Mouse (Mus musculus) testis, adult 2 months (tissue): ENCODE results near the gene Pilrb1. TPM values are rescaled to one million over a fixed set of nuclear protein-coding genes. Genes with fewer than 3 reads are reported as not detected.
"Not testable (repeated sequence)": the region's sequence is repeated elsewhere in the genome, so short reads cannot be mapped to it uniquely, and the experiment has no call there.

Experiments used
- H3K27ac ChIP-seq: fragments of 200-500 bp; 2 replicates; pipeline ENCODE4 v1.5.1; 2012; ENCODE audit warnings: low read depth, low read length; ENCODE audit not compliant: control insufficient read depth, insufficient read depth
- H3K27me3 ChIP-seq: fragments of 200-500 bp; 2 replicates; pipeline ENCODE4 v1.6.1; 2012; ENCODE audit warnings: mild to moderate bottlenecking, low read length, moderate library complexity; ENCODE audit not compliant: control insufficient read depth, insufficient read depth
- H3K36me3 ChIP-seq: fragments of 200-500 bp; 2 replicates; pipeline ENCODE4 v1.6.1; 2012; ENCODE audit warnings: mild to moderate bottlenecking, low read length; ENCODE audit not compliant: control insufficient read depth, insufficient read depth
- H3K4me1 ChIP-seq: fragments of 200-500 bp; 2 replicates; pipeline ENCODE4 v1.6.1; 2012; ENCODE audit warnings: low read length; ENCODE audit not compliant: control insufficient read depth, insufficient read depth
- H3K4me3 ChIP-seq: fragments of 200-500 bp; 2 replicates; pipeline ENCODE4 v1.5.1; 2012; ENCODE audit warnings: low read depth, mild to moderate bottlenecking, low read length, moderate library complexity, mixed read lengths; ENCODE audit not compliant: control insufficient read depth
- CTCF ChIP-seq: fragments of 200-500 bp; IDR thresholded peaks from 2 replicates; pipeline ENCODE4 v1.5.1; 2012; ENCODE audit warnings: low read depth, mild to moderate bottlenecking, inconsistent platforms, low read length, moderate library complexity; ENCODE audit not compliant: control insufficient read depth, insufficient read depth, insufficient replicate concordance
- POLR2A ChIP-seq: fragments of 200-500 bp; IDR thresholded peaks from 2 replicates; pipeline ENCODE4 v1.6.1; 2012; ENCODE audit warnings: low read depth, mild to moderate bottlenecking, inconsistent platforms, low read length, moderate library complexity; ENCODE audit not compliant: control insufficient read depth
- polyA plus RNA-seq: library from polyadenylated mRNA; depleted of rRNA; stranded (reverse); fragments of >200 nt; gene quantifications from 2 replicates; pipeline ENCODE4 v1.2.3, GENCODE M21; 2012; rRNA removed

Pilrb1 gene
- 0.89 TPM in 1 of 2 replicates, not detected in the other for polyA plus RNA-seq

DNA sequence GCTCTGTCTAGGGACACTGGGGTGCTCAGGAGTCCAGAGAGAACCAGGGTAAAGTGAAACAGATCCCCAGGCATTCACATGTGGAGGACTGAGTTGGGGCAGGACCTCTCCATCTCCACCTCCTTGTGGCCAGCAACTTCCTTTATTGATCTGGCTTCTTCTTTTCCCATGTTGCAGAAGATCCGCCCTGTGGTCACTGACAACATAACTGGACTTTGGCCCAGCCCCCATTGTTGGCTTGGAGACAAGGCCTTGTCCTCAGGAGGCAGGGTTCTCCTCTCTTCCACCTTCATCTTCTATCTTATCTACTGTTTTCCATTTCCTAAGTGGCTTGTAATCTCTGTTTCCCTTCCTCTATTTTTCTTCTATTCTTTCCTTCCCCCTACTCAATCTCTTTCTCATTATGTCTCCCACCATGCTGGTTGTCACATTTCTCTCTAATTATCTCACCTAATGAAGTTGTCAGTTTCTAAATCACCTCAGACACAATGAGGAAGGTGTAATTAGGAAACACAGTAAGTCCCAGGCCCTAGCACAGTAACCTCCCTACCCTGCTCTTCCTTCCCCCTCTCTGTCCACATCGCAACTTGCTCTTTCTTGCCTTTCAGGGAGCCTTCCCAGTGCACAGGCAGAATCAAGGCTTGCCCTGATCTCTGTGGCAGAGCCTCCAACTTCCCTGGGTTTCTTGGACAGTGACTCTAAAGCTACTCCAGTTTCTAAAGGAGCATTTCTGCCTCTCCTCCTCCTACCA lies at the start of gene Pilrb1:
Gene Pilrb1 (minus strand): TSS at position 147 of the 751 bp plus-strand sequence.
- H3K4me1 ChIP-seq, H3K36me3 ChIP-seq, H3K27ac ChIP-seq, H3K4me3 ChIP-seq, H3K27me3 ChIP-seq: not testable (repeated sequence)

DNA sequence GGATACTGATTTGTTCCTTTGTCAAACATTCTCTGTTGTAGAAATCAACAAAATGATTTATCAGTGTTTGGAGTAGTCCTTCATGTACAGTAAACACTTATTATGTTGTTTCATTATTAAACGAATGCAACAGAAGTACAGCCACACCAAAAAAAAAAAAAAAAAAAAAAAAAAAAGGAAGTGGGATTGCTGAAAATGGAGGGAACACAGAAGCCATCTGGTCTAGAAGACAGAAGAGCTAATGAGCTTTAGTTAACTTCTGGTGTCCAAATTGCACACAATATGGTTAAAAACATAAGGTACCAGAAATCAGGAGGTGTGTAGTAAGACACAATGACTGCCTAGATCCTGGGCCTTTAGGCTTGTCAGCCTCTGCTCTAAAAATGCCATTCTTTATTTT lies 39.9 kb upstream of the Pilrb1 start:
- H3K36me3 ChIP-seq, result no peaks in the 10 kb centered on the region
- H3K27me3 ChIP-seq, result no peaks in the 10 kb centered on the region

DNA sequence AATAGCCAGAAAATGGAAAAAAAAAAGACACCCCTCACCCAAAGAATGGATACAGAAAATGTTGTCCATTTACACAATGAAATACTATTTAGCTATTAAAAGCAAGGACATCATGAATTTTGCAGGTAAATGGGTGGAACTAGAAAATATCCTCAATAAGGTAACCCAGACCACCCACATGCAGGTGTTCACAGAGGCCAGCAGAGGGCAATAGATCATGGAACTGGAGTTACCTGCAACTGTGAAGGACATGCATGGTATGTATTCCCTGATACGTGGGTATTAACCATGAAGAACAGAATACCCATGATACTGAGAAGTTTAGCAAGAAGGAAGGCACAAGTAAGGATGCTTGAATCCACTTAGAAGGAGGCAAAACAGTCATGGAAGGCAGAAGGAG lies 35.0 kb upstream of the Pilrb1 start:
- Histone ChIP-seq H3K36me3 (no peaks in the 10 kb centered on the region), H3K27me3 (no peaks in the 10 kb centered on the region), H3K4me1 (no peaks in the 10 kb centered on the region), H3K4me3 (no peak overlapping the region), H3K27ac (no peak overlapping the region)
- TF ChIP-seq CTCF (no peak), POLR2A (no peak)

More for the DNA sequence above, 39.9 kb upstream of the Pilrb1 start:
- Histone ChIP-seq H3K4me3 (no peak overlapping the region), H3K27ac (no peak overlapping the region), H3K4me1 (no peaks in the 10 kb centered on the region)
- TF ChIP-seq POLR2A, result no peak
- no peak for TF ChIP-seq CTCF

DNA sequence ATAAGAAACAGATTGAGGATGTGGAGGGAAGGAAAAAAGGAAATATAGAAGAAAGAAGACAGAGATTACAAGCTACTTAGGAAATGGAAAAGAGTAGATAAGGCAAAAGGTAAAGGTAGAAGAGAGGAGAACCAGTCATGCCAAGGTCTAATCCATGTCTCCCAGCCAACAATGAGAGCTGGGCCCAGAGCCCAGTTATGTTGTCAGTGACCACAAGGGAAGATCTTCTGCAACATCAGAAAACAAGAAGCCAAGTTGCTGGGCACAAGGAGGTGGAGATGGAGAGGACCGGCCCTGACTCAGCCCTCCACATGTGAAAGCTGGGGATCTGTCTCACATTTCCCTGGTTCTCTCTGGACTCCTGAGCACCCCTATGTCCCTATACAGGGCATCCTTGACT lies 29.8 kb upstream of the Pilrb1 start:
- TF ChIP-seq CTCF, result no peak
- no peak for TF ChIP-seq POLR2A

DNA sequence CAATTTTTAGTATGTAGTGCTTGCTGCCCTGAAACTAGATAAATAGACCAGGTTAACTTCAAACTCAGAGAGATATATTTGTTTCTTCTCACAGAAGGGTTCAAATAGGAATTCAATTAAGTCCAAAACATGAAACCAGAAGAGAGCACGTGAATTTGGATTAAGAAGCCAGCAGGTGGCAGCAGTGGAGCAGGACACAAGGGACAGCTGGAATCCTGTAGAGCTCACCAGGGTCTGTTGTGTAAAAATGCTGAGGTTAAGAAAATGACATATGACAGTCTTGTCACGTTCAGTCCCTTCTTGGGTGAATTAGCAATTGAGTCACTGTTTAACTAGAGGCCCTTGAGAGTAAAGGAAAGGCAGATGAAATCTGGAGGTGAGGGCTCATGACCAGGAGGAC lies 28.0 kb upstream of the Pilrb1 start:
- no peak for TF ChIP-seq CTCF
- TF ChIP-seq POLR2A, result no peak
- Histone ChIP-seq H3K27ac (no peak overlapping the region), H3K27me3 (no peaks in the 10 kb centered on the region), H3K36me3 (no peaks in the 10 kb centered on the region), H3K4me1 (no peaks in the 10 kb centered on the region), H3K4me3 (no peak overlapping the region)

More for the DNA sequence above, 29.8 kb upstream of the Pilrb1 start:
- Histone ChIP-seq H3K4me3 (no peak overlapping the region), H3K27ac (no peak overlapping the region), H3K4me1 (no peaks in the 10 kb centered on the region), H3K27me3 (no peaks in the 10 kb centered on the region), H3K36me3 (no peaks in the 10 kb centered on the region)

DNA sequence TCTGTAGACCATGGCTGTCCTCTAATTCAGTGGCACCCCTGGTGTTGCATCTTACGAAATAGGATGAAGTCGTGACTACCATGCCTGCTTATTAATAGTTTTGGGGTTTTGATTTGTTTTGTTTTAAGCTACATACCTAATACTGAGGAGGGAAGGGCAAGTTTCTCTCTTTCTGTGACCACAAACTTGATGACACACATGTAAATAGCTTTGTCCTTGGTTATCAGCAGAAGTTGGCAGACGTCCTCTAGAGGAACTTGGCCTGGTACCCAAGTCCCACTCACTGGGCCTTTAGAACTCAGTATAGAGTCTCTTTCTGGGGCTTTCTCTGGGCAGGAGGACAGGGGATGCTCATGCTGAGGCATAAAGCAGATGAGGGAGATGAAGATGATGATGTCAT lies 25.4 kb upstream of the Pilrb1 start:
- TF ChIP-seq CTCF (no peak), POLR2A (no peak)
- no peaks in the 10 kb centered on the region for H3K27me3 ChIP-seq
- no peak overlapping the region for H3K4me3 ChIP-seq
- no peaks in the 10 kb centered on the region for H3K36me3 ChIP-seq
- no peak overlapping the region for H3K27ac ChIP-seq
- H3K4me1 ChIP-seq, result no peaks in the 10 kb centered on the region

DNA sequence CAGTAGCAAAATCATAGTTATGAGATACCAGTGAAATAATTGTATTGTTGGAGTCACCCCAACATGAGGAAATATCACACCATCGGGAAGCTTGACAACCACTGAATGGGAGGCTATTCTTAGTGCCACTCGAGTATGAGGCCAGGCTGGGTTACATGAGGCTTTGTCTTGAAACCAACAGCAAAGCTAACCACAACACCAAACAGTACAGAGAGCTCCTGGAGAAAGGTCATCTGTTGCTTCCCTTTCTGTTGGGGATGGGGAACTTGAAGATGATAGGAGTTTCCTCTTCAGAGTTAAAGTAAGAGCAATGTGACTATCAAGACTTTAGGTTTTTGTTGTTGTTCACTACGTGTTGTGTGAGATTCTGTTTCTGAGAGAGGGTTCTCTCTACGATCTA lies 25.0 kb upstream of the Pilrb1 start:
- H3K4me1 ChIP-seq, result no peaks in the 10 kb centered on the region
- H3K36me3 ChIP-seq, result no peaks in the 10 kb centered on the region
- no peaks in the 10 kb centered on the region for H3K27me3 ChIP-seq
- TF ChIP-seq POLR2A (no peak), CTCF (no peak)
- no peak overlapping the region for H3K4me3 ChIP-seq
- no peak overlapping the region for H3K27ac ChIP-seq
